Mouse (Mus musculus): ENCODE measurements at regions not wholly inside any gene's neighbourhood (a gene's known extent, or its start where the extent isn't known, plus 50 kb on each side); places are given as distances from the start of the nearest gene placed in this dataset.

DNA sequence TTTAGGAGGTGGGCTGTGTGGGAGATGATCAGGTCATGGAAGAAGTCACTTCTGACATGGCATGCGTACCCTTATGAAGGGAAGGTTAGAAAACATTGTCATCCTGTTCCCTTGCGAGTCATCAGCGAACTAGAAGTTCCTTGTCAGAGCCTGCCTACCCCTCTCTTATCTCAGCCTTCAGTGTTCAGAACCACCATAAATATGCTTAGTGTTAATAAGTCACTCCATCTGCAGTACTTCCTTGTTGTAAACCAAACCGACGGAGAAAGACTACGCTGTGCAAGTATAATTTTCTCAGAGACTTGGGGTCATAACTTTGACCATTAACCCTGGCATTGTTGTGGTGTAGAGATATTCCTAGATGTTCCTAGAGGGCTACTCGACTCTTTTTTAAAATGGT, 477.6 kb downstream of the Fut8 start:
- TF ChIP-seq POLR2A (IDR thresholded peaks at IDR 0.05; ENCODE audit: borderline replicate concordance, extremely low read depth, low read depth, low read length) (no peak), CTCF (IDR thresholded peaks at IDR 0.05; ENCODE audit: insufficient read depth, low read length) (no peak)

Measured in lung, adult 2 months (tissue).